Mouse (Mus musculus): ENCODE results near the gene Gjc3. TPM values are rescaled to one million over a fixed set of nuclear protein-coding genes. Genes with fewer than 3 reads are reported as not detected.
"Not testable (repeated sequence)": the region's sequence is repeated elsewhere in the genome, so short reads cannot be mapped to it uniquely, and the experiment has no call there.

Gene Gjc3
- not detected for polyA plus RNA-seq (2017; shearing (Covaris generic))

GRCm38 (mm10) chr5:137962945-137963344, at the start of gene Gjc3:
Gene Gjc3, minus strand, starts transcription at chr5:137963098.
- no peak for ATAC-seq

GRCm38 (mm10) chr5:138012382-138012781, 49.5 kb upstream of the Gjc3 start:
- ATAC-seq = no peak

GRCm38 (mm10) chr5:138009437-138009836, 46.5 kb upstream of the Gjc3 start:
- no peak for ATAC-seq

GRCm38 (mm10) chr5:137986351-137986750, 23.5 kb upstream of the Gjc3 start:
- no peak for ATAC-seq

- ATAC-seq = no peak
Measured at GRCm38 (mm10) chr5:137981300-137981699, 18.4 kb upstream of the Gjc3 start, which contains the start of gene Azgp1. Gene Azgp1, plus strand, starts transcription at chr5:137981520.

GRCm38 (mm10) chr5:137979081-137979480, 16.2 kb upstream of the Gjc3 start:
- ATAC-seq = no peak

GRCm38 (mm10) chr5:137977291-137977690, 14.4 kb upstream of the Gjc3 start:
- ATAC-seq = no peak

- no peak for ATAC-seq
Measured at GRCm38 (mm10) chr5:137975434-137975833, 12.5 kb upstream of the Gjc3 start.

- ATAC-seq = no peak
Measured at GRCm38 (mm10) chr5:137974724-137975123, 11.8 kb upstream of the Gjc3 start.

- no peak for ATAC-seq
Measured at GRCm38 (mm10) chr5:137973738-137974137, 10.8 kb upstream of the Gjc3 start.

GRCm38 (mm10) chr5:137973161-137973560, 10.3 kb upstream of the Gjc3 start:
- ATAC-seq = no peak

GRCm38 (mm10) chr5:137966492-137966891, 3.6 kb upstream of the Gjc3 start:
- no peak for ATAC-seq

GRCm38 (mm10) chr5:137956404-137956803, 6.5 kb downstream of the Gjc3 start:
- ATAC-seq = no peak

- no peak for ATAC-seq
Measured at GRCm38 (mm10) chr5:137951218-137951617, 11.7 kb downstream of the Gjc3 start.

- ATAC-seq = no peak
Measured at GRCm38 (mm10) chr5:137947303-137947702, 15.6 kb downstream of the Gjc3 start.

- ATAC-seq = no peak
Measured at GRCm38 (mm10) chr5:137943133-137943532, 19.8 kb downstream of the Gjc3 start.

GRCm38 (mm10) chr5:137940948-137941347, 21.9 kb downstream of the Gjc3 start:
- no peak for ATAC-seq

GRCm38 (mm10) chr5:137937238-137937637, 25.7 kb downstream of the Gjc3 start:
- no peak for ATAC-seq

GRCm38 (mm10) chr5:137936486-137936885, 26.4 kb downstream of the Gjc3 start:
- no peak for ATAC-seq

- ATAC-seq = not testable (repeated sequence)
Measured at GRCm38 (mm10) chr5:137933934-137934333, 29.0 kb downstream of the Gjc3 start.

GRCm38 (mm10) chr5:137928439-137928838, 34.5 kb downstream of the Gjc3 start:
- no peak for ATAC-seq

- ATAC-seq = no peak
Measured at GRCm38 (mm10) chr5:137922171-137922570, 40.7 kb downstream of the Gjc3 start.

GRCm38 (mm10) chr5:137921532-137921931, 41.4 kb downstream of the Gjc3 start, which contains the start of gene Cyp3a13:
Gene Cyp3a13, minus strand, starts transcription at chr5:137921619.
- ATAC-seq = no peak

GRCm38 (mm10) chr5:137915550-137915949, 47.3 kb downstream of the Gjc3 start:
- no peak for ATAC-seq

- no peak for ATAC-seq
Measured at GRCm38 (mm10) chr5:137914508-137914907, 48.4 kb downstream of the Gjc3 start.
